Mouse (Mus musculus): ENCODE data around the gene Ccdc51.

DNA sequence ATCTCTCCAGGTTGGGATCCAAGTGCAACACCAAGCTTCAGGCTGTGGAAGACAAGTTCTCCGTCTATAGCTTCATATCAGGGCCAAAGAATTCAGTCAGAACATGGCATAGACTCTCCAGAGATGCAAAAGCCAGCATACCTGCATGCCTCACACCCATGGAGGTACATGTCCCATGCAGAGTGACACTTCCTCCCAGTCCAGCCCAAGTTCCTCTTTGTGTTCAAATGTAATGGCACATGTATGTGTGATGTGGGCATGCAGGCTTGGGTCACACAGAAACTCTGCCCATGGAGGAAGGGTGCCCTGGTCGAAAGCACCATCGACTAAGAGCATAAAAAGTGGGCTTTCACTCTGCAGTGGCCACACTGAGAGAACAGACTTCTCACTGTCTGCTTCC, 41.9 kb downstream of the Ccdc51 start:
- TF ChIP-seq CTCF (IDR thresholded peaks at IDR 0.05; ENCODE audit: borderline replicate concordance, extremely low read depth, insufficient read depth, insufficient read length) (no peak), POLR2A (IDR thresholded peaks at IDR 0.05; ENCODE audit: borderline replicate concordance, extremely low read depth, insufficient read depth, insufficient read length, poor library complexity, severe bottlenecking) (no peak)

All from brain, embryonic 14.5 days (tissue).